Mouse (Mus musculus): Measurements from ENCODE around the gene Lnx2.

The Lnx2 gene

GRCm38 (mm10) chr5:146973858-146974780 lies 102.3 kb downstream of the Lnx2 start:
- in situ Hi-C loops (cut with MboI, MseI) = no loop called here

- in situ Hi-C loops (cut with MboI, MseI) = no loop called here
Measured at GRCm38 (mm10) chr5:146973353-146973752, 103.0 kb downstream of the Lnx2 start.

GRCm38 (mm10) chr5:146971776-146972561 lies 104.4 kb downstream of the Lnx2 start:
- in situ Hi-C loops (cut with MboI, MseI) = no loop called here

- in situ Hi-C loops (cut with MboI, MseI) = no loop called here
Measured at GRCm38 (mm10) chr5:146968695-146969393, 107.5 kb downstream of the Lnx2 start.
